Mouse (Mus musculus) spleen, postnatal 36 days (tissue): ENCODE measurements around the gene Gfer.
"Not testable (repeated sequence)": the region's sequence is repeated elsewhere in the genome, so short reads cannot be mapped to it uniquely, and the experiment has no call there.

Source experiments
- DNase-seq, 2 experiments: peaks; one replicate each; pipeline ENCODE4 v3.0.0; 2022; ENCODE audit warnings: low spot score in 2 of 2, mixed read lengths in 1 of 2

Gene Gfer

DNA sequence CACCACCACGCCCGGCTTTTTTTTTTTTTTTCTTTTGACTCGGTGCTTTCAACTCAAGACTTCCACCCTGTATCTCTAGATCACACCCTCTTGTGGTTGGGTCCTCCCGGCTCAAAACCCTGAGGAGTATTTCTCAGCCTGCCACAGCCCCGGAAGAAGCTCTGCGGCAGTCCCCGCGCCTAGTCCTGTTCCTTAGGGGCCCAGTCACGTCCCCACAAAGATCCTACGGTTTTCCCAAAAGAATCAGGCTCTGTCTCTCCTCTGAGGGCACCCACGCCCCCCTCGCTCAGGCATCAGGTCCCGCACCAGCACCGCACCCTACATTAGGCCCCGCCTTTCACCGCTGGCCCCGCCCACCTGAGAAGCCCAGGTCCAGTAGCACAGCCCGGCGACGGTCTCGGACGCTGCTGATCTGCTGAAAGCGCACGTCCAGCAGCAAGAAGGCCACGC is 8.8 kb downstream of the Gfer start:
- peak; percentile 48 to 59 for DNase-seq

DNA sequence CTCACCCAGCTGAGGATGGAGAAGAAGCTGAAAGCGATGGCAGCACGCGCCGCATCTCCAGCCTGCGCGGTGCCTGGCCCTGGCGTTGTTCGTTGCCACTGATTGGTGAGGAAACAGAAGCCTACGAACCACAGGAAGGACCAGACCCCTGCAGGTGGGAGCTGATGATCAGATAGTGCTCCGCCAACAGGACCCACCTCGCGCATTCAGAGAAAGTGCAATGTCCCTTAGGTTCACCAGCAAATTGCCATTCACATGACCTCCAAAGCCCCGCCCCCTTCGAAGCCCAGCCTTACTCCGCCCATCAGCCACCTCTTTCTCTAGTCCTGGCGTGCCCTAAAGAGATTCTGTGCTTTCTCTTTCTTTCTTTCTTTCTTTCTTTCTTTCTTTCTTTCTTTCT is 9.4 kb downstream of the Gfer start:
- peak; percentile 58 to 62 for DNase-seq

DNA sequence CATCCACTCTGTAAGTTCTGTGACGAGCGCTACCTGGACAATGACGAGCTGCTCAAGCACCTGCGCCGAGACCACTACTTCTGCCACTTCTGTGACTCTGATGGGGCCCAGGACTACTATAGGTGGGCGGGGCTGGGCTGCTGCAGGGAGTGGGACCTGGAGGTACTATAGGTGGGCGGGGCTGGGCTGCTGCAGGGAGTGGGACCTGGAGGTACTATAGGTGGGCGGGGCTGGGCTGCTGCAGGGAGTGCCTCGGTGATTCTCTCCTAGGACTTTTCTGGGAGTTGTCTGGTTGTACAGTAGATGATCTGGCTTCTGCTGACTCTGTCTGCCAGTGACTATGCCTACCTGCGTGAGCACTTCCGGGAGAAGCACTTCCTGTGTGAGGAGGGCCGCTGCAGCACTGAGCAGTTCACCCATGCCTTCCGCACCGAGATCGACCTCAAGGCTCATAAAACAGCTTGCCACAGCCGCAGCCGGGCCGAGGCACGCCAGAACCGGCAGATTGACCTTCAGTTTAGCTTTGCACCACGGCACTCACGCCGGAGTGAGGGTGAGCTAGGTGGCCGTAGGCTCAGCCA is 18.4 kb downstream of the Gfer start:
- DNase-seq: no peak

DNA sequence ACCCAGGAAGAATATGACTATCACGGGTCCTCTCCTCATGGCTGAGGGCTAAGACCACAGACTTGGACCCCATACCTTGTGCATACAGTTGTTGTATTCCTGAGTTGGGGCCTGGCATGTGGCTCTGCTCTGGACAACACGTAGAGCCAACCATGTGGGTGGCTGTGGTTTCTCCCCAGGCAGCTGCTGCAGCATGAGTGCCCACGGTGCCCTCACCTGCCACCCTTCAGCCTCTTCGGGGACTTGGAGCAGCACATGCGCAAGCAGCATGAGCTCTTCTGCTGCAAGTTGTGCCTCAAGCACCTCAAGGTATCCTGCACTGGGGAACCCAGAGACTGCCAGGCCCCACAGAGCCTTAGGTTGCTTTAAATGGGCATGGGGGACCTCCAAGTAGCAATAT is 19.1 kb downstream of the Gfer start:
- no peak for DNase-seq

DNA sequence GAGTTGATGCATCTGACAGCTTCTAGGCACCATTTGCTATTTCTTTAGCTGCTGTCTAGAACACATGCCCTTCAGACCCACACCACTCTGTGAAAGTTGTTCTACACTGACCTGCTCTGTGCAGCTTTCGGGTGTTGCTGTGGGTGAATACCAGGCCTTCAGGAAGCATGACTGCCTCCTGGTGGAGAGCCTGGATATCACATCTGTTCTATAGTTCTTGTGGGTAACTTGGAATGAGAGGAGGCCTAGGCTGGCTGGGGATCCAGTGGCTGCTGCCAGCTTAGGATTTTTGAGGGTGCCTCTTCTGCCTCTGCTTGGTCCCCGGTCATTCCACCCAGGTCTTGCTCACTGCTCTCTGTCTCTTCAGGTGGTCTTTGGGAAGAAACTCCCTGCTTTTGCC is 19.8 kb downstream of the Gfer start:
- peak; percentile 51 to 67 for DNase-seq

DNA sequence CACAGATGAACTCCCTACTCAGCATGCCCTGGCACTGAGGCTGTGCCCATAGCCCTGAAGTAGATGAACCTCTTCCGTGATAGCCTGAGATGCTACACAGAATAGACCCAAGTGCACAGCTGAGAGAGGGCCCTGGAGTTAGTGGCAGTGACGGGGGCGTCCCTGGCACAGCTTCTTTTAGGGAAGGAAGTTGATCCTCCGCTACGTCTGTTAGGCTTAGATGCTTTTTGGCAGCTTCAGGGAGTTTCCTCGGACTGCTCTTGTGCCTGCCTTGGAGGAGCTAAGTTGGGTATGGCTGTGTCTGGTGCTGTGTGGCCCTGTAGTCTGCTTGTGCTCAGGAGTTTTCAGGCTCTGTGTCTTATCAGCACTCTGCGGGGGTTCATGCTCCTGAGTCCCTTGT is 21.7 kb downstream of the Gfer start:
- DNase-seq: no peak

DNA sequence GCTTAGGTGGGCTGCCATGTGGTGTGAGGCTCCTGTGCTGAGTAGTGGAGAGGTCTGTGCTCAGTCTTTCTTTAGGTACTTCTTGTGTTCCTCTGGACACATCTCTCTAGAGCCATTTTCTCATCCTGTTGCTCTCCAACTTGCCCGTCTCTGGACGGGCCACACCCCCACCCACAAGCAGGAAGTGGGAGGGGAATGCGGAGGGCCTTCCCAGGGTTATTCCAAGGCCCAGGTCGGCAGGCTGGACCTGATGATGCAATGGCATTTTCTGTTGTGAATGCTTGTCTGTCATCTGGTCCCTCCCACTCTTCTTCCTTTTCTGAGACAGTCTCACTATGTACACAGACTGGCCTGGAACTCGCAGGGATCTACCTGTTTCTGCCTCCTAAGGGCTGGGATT is 23.8 kb downstream of the Gfer start:
- DNase-seq: peak; percentile 36 to 38

DNA sequence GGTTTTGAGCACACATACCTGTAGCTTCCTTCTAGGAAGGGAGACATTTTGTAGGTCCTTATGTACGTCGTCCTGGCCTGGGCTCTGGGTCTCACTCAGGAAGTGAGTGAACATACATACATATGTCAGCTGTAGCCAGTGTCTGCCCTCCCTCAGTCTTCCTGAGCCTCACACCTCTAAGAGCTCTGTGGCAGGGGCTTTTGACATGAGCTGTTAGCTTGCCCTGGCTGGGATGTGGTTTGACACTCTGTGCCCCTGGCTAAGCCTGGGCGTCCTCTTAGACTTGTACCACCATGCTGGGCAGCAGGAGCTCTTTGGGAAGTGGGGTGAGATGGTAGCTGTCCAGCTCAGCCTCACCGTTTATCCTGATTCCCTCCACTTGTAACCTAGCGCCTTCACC is 24.6 kb downstream of the Gfer start:
- no peak for DNase-seq

DNA sequence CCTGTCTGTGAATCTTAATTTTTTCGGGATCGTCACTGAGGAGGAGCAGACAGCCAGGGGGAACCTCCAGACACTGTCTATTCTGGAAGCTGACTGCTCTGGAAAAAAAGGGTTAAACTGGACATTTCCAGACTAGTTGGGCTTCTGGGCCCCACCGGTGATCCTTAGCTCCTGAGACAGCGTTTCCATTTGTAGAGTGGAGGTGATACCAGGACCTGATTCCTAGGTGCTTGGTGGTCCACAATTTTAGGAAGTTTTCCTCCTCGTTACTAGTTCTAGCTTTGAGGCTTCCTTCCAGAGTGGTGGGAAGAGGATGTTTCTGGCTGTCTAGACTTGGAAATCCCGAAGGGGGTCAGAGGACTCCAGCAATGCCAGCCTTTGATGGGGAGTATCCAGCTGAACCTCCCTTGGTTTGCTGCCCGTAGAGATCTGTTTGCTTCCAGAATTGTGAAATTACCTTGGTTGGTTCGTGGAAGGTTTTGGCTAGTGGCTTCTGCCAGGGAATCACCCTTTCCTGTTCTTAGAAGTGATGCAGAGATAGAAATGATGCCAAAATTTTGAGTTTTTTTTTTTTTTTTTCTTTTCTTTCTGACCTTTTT is 25.6 kb downstream of the Gfer start:
- DNase-seq: no peak

DNA sequence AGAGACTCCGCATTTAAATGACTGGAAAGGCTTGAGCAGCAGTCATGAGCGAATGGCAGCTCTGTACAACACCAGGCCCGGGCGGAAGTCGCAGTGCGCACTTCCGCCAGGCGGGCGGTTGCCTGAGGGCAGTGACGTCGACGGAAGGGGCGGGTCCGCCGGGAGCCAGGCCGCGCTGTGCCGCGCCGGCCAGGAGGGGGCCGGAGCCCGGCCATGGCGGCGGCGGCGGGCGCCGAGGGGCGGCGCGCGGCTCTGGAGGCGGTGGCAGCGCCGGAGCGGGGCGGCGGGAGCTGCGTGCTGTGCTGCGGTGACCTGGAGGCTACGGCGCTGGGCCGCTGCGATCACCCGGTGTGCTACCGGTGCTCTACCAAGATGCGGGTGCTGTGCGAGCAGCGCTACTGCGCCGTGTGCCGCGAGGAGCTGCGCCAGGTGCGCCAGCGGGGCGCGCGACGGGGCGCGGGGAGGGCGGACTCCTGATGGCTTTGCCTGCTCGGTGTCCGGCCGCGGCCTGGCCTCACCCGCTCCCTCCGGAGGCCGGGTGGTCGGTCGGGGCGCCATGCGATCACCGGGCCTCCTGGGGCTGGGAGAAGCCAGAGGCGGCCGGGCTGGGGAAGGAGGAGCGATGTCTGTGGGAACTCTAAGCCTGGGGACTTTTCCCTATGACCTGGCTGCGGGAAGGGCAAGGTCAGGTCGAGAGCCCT is 26.3 kb downstream of the Gfer start, which contains the start of gene Zfp598:
Gene Zfp598 (plus strand): TSS at position 143 of the 701 bp plus-strand sequence.
- peak; percentile 92 to 94 for DNase-seq

DNA sequence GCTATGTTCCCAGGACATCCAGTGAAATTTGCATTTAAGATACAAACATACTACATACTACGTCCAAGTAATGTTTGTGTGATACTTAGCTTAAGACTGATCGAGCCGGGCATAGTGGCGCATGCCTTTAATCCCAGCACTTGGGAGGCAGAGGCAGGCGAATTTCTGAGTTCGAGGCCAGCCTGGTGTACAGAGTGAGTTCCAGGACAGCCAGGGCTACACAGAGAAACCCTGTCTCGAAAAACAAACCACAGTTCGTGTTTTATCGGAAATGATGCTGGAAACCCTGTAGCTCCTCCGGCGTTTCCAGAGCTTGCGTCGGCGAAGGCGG is 26.8 kb downstream of the Gfer start:
- not testable (repeated sequence) for DNase-seq

DNA sequence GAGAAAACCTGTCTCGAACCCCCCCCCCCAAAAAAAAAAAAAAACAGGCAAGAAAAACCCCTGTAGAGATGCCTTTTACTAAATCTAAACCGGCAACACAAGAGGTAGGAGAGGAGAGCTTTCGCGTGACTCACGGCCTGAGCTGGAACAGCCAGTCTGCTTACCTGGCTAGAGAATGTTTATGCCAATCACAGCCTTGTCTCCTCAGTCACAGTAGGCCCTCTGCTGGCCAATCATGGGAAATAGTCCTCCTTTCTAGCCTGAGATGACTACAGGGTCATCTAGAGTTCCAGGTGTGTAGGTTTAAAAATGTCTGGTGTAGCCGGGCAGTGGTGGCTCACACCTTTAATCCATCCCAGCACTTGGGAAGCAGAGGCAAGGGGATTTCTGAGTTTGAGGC is 28.5 kb downstream of the Gfer start:
- DNase-seq: peak; percentile 59 to 64

DNA sequence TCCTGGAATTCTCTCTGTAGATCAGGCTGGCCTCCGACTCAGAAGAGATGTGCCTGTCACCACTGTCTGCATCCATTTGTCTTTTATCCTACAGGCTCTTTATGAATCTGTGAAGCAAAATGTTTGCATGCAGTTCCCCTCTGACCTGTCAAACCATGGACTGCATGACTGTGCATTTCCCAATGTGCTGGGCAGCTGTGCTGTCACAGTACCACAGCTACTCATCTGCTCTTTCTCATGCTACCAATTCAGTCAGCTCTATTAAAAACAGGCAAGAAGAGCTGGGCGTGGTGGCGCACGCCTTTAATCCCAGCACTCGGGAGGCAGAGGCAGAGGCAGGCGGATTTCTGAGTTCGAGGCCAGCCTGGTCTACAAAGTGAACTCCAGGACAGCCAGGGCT is 28.9 kb downstream of the Gfer start:
- not testable (repeated sequence) for DNase-seq

DNA sequence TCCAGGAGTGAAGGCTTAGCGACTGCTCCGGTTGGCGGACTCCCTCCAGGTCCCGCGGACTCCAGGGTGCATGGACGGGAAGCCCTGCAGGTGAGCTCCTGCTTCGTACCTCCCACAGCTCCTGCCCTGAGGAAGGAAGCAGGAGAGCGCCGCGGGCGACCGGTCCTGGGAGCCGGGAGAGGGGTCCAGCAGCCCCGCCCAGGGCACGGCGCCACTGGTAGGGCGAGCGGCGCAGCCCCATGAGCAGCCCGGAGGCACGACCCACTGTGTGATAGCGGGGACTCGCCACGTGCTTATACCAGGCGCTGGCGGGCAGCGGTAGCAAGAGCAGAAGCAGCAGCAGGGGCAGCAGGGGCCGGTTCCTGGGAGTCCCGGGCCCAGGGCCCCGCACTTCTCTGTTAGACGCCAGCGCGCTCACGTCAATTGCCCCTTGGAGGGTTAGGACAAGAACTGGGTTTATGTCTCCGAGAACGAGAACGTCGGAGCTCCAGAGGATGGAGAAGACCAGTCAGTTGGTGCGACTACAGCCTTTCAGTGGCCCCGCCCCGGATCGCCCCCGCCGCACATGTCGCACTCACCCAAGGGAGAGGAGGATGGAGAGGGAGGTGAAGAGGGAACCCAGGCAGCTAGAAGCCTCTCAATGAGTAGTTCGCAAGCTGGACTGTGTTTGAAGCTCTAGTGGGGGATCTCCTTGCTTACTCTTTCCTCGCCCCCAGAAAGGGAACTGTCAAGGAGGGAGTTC is 37.8 kb downstream of the Gfer start, which contains the start of gene Npw:
Gene Npw (minus strand): TSS at position 441 of the 742 bp plus-strand sequence.
- no peak for DNase-seq

DNA sequence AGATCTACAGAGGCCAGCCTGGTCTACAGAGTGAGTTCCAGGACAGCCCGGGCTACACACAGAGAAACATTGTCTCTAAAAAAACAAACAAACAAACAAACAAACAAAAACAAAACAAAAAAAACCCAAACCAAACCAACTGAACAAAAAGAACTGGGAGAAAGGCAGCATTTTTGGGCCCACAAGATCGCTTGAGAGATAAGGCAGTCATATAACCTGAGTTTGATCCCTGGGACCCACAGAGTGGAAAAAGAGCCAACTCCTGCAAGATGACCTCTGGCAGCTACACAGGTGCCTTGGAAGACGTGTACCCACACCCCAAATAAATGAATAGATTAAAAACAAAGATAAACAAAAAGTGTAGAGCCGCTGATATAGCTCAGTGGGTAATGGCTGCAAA is 41.0 kb downstream of the Gfer start:
- DNase-seq: no peak

DNA sequence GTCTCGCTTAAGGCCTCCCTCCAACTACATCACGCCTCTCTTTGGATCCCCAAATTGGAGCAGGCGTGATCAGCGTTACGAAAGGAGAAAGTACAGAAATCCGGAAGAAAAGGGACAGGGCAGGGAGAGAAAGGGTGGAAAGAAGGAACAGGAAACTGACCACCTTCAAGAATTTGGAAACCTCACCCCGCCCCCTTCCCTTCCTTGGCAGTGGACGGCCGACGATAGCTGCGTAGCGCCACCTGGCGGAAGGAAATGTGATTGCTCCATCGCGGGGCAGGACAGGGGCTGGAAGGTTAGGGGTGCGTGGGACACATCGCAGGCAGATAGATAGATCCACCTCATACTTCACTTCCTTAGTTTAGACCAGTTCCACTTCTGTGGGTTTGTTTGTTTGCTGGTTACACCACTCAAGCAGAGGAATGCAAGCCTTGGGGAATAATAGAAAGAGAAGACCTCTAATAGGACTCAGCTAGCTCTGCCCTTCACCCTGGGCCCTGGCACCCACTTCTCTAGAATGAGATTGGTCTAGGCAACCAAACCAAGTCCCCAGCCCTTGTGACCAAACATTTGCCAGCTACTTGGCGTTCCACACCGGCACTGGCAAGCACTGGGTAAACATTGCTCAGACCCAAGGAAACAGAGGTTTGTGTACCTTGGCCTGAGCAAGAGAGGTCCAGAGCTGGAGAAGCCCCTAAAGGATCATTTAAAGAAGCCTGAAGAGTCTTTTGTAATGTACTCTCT is 41.8 kb downstream of the Gfer start:
- peak; percentile 51 to 64 for DNase-seq

DNA sequence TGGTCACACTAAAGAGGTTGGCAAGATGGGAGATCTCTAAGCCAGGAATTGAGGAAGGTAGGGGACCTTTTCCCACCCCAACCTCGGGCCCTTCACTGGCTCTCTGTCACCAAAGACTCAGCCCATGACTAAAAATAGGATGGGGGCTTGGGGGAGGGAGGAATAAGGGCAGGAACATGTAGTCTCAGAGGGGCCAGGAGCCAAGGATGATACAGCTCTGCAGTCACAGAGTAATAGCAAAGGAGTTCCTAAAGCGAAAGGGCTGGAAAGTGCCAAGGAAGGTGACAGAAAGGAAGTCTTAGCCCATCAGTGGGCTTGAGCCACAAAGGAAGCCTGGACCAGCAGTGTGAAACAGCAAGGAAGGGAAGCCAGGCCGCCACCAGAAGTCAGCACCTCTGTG is 44.1 kb downstream of the Gfer start:
- no peak for DNase-seq

DNA sequence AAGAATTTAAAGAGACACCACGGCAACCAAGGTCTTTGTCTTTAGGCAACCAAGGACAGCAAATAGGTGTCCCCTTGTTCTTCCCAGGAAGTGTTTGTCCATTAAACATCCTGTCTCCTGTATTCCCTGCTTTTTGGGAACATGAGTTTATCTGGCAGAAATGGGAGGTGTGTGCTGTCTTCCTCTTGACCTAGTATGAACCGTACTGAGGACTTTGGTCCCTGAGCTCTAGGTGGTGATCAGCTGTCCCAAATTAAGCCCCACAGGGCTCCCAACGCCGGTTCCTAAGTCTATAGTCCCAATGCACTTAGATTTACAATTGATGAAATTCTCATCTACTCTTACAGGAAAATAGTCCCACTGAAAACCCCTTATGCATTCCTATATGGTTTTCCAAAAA is 45.2 kb downstream of the Gfer start:
- no peak for DNase-seq

DNA sequence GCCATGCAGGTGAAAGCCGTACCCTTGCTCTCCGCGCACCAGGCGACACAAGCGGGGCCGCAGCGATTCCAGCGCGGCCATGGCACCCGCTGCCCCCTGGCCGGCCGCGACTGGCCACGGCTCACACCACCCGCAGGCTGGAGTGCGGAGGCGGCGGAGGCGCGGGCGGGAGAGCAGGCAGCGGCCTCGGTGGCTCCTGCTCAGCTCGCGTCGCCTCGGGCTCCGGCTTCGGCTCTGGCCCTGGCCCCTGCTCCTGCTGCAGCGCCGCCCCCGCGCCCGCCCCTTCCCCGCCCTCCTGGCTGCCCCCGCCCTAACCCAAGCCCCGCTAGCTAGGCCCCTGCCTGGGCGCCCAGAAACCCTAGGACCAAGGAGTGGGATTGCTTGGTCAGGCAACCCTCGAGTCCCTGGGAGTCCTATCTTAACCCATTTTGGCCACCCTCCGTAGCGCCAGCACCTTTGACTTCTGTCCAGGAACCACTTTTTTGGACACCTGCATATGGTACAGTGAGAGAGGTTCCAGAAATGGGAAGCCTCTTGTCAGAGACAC is 45.8 kb downstream of the Gfer start, which contains the start of gene Slc9a3r2:
Gene Slc9a3r2 (minus strand): TSS at position 258 of the 547 bp plus-strand sequence.
- no peak for DNase-seq

DNA sequence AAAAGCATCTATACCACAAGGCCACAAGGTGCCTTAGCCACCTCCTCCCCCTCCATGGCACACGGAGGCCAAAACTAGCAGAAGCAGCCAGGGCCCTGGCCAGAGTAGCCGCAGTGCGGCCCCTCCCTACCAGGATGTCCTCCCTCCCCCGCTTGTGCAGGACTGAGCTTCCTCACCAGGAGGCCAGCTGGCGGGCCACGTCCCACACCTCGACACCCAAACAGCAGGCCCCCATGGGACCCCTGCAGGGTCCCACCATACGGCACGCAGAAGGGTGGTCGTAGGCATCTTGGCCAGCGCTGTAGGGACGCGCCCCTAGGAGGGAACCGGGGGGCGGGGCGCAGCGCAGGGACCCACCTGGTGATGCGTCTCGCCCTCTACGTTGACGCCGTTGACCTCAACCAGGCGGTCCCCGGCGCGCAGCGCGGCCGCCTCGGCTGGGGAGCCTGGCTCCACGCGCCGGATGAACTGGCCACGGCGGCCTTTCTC is 46.3 kb downstream of the Gfer start:
- DNase-seq: no peak

DNA sequence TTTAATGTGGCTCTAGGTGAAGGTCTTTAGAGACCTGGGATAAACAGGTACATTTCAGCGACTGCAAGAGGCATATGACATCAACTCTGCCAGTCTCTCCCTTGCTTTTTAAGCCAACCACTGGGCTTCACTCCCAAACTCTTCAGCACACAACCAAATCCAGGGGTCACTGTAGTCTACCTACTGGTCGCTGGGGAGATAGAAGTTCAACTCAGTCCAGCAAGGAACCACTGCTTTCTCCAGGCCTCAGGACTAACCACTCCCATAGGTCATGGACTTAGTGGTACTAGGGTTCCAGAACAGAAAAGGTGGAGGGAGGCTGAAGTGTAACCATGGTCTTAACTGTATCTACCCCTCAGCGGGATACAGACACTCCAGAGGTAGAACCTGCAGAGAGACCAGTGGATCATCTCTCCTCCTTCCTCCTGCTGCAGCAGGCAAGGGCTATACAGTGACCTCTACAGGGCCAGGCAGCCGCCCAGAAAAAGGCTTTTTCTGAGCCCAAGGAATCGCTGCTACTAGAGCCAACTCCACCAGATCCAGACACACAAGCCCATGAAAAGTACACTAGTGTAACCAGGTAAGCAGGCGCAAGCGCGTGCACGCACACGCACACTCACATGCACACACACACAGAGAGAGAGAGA is 47.1 kb downstream of the Gfer start:
- DNase-seq: no peak
